Mouse (Mus musculus) MEL (cell line): ENCODE data around the gene Zfr.

Source experiments
- CTCF ChIP-seq, 3 experiments: IDR thresholded peaks in 2 of 3; conservative IDR thresholded peaks in 1 of 3; 2 replicates each; pipeline ENCODE4 v1.5.1; 2011 to 2012; ENCODE audit warnings: low read length in 3 of 3, low read depth in 2 of 3, mild to moderate bottlenecking in 2 of 3, improper control_type of control experiment in 1 of 3, inconsistent platforms in 1 of 3, mixed read lengths in 1 of 3, moderate library complexity in 1 of 3; ENCODE audit not compliant: control insufficient read depth in 1 of 3, insufficient read depth in 1 of 3, poor library complexity in 1 of 3, severe bottlenecking in 1 of 3
- JUND ChIP-seq: IDR thresholded peaks from 2 replicates; pipeline ENCODE4 v1.6.1; 2011; ENCODE audit warnings: low read depth, mild to moderate bottlenecking, improper control_type of control experiment, low read length
- MAFK ChIP-seq: IDR thresholded peaks from 2 replicates; pipeline ENCODE4 v1.6.1; 2011; ENCODE audit warnings: low read depth, mild to moderate bottlenecking, low read length, improper control_type of control experiment, borderline replicate concordance
- POLR2A ChIP-seq, 2 experiments: IDR thresholded peaks; 2 replicates each; pipeline ENCODE4 v1.6.1; 2011 to 2012; ENCODE audit warnings: low read length in 2 of 2, mild to moderate bottlenecking in 2 of 2, control low read depth in 1 of 2, improper control_type of control experiment in 1 of 2, low read depth in 1 of 2, moderate library complexity in 1 of 2; ENCODE audit not compliant: control insufficient read depth in 1 of 2, insufficient read depth in 1 of 2, poor library complexity in 1 of 2
- POLR2AphosphoS5 ChIP-seq: IDR thresholded peaks from 2 replicates; pipeline ENCODE4 v1.6.1; 2012; ENCODE audit warnings: low read depth, borderline replicate concordance, mild to moderate bottlenecking, inconsistent platforms, low read length, moderate library complexity, mixed read lengths

- TF ChIP-seq CTCF (IDR thresholded peaks at IDR 0.05 in 2 of 3, conservative IDR thresholded peaks at IDR 0.05 in 1 of 3; ENCODE audit: control insufficient read depth in 1 of 3, insufficient read depth in 1 of 3, low read depth in 2 of 3, low read length in 3 of 3, poor library complexity in 1 of 3, severe bottlenecking in 1 of 3): no peak
- TF ChIP-seq MAFK: no peak
- no peak for TF ChIP-seq POLR2A (IDR thresholded peaks at IDR 0.05; ENCODE audit: control insufficient read depth in 1 of 2, insufficient read depth in 1 of 2, low read depth in 1 of 2, low read length in 2 of 2, poor library complexity in 1 of 2)
- TF ChIP-seq POLR2AphosphoS5: no peak
- TF ChIP-seq JUND: no peak
Observed at GRCm38 (mm10) chr15:12134546-12134945, 16.9 kb downstream of the Zfr start.
